Mouse (Mus musculus) embryonic facial prominence, embryonic 10.5 days (tissue): Measurements from ENCODE around the gene Bicd2. TPM values are rescaled to one million over a fixed set of nuclear protein-coding genes. Genes with fewer than 3 reads are reported as not detected.

Experiments used
- DNase-seq: peaks from one replicate; pipeline ENCODE4 v3.0.0-alpha.2; 2017; ENCODE audit warnings: low spot score
- H3K27ac ChIP-seq: fragments of 300-500 bp; sonication (generic); replicated peaks from 2 replicates; pipeline ENCODE4 v1.5.1; 2016; ENCODE audit warnings: mild to moderate bottlenecking
- H3K27me3 ChIP-seq: fragments of 300-500 bp; sonication (generic); replicated peaks from 2 replicates; pipeline ENCODE4 v1.6.1; 2016; ENCODE audit warnings: low read depth, mild to moderate bottlenecking; ENCODE audit not compliant: poor library complexity, severe bottlenecking
- H3K36me3 ChIP-seq: fragments of 300-500 bp; sonication (generic); replicated peaks from 2 replicates; pipeline ENCODE4 v1.6.1; 2016; ENCODE audit warnings: mild to moderate bottlenecking, moderate library complexity
- H3K4me1 ChIP-seq: fragments of 300-500 bp; sonication (generic); 2 replicates; pipeline ENCODE4 v1.6.1; 2016
- H3K4me3 ChIP-seq: fragments of 300-500 bp; sonication (generic); 2 replicates; pipeline ENCODE4 v1.5.1; 2016; ENCODE audit warnings: mild to moderate bottlenecking, moderate library complexity
- H3K9me3 ChIP-seq: fragments of 300-500 bp; sonication (generic); 2 replicates; pipeline ENCODE4 v1.6.1; 2016; ENCODE audit warnings: mild to moderate bottlenecking
- WGBS: fragments of 180-500 bp; shearing (Covaris S2); methylation state at CpG from one replicate; pipeline ENCODE4 v1.1.7; 2016; 5-methylcytosine and 5-hydroxymethylcytosine counted together
- polyA plus RNA-seq: library from polyadenylated mRNA; unstranded; fragments of >200 nt; fragmentation: Nextera tagmentation; extraction: Ambion mirVana; gene quantifications from 2 replicates; pipeline ENCODE4 v1.2.1, GENCODE M21; 2016

The Bicd2 gene
- 32.6 and 33.3 TPM in 2 replicates for polyA plus RNA-seq

- WGBS: under 1% methylated on average over 74 of the region's 74 CpGs
- H3K9me3 ChIP-seq: no peaks in the 10 kb centered on the region
- 0 out of 2 replicates have a peak, but pooled peaks cover 7% of the 10 kb centered on the region for H3K36me3 ChIP-seq
- peak within 1 kb of the TSS; percentile 95 for H3K4me3 ChIP-seq
- peaks cover 47% of the 10 kb centered on the region for H3K4me1 ChIP-seq
- peak within 1 kb of the TSS; percentile 91 for H3K27ac ChIP-seq
- DNase-seq: peak; percentile 97
- H3K27me3 ChIP-seq: no peaks in the 10 kb centered on the region
Measured at GRCm38 (mm10) chr13:49341012-49341830, at the start of gene Bicd2. Bicd2 (plus strand) TSS chr13:49341585.

GRCm38 (mm10) chr13:49291949-49292348, 49.4 kb upstream of the Bicd2 start:
- H3K27ac ChIP-seq: no peak overlapping the region
- H3K4me1 ChIP-seq: no peaks in the 10 kb centered on the region
- H3K27me3 ChIP-seq: no peaks in the 10 kb centered on the region
- DNase-seq: no peak
- H3K36me3 ChIP-seq: peaks cover 8% of the 10 kb centered on the region; the same call in 1 of the 2 replicates
- no peak overlapping the region for H3K4me3 ChIP-seq
- H3K9me3 ChIP-seq: no peaks in the 10 kb centered on the region
- 94% methylated on average over 6 of the region's 6 CpGs for WGBS

GRCm38 (mm10) chr13:49294108-49294507, 47.3 kb upstream of the Bicd2 start:
- Histone ChIP-seq H3K27ac (no peak overlapping the region), H3K27me3 (no peaks in the 10 kb centered on the region), H3K4me3 (no peak overlapping the region), H3K36me3 (peaks cover 5% of the 10 kb centered on the region; the same call in 1 of the 2 replicates), H3K9me3 (no peaks in the 10 kb centered on the region), H3K4me1 (no peaks in the 10 kb centered on the region)
- DNase-seq: no peak
- 84% methylated on average over 9 of the region's 9 CpGs for WGBS

- DNase-seq: no peak
- H3K27me3 ChIP-seq: no peaks in the 10 kb centered on the region
- H3K36me3 ChIP-seq: peaks cover 5% of the 10 kb centered on the region; the same call in 1 of the 2 replicates
- 84% methylated on average over 7 of the region's 7 CpGs for WGBS
- H3K4me1 ChIP-seq: no peaks in the 10 kb centered on the region
- H3K9me3 ChIP-seq: no peaks in the 10 kb centered on the region
- H3K4me3 ChIP-seq: no peak overlapping the region
- no peak overlapping the region for H3K27ac ChIP-seq
Measured at GRCm38 (mm10) chr13:49296270-49296669, 45.1 kb upstream of the Bicd2 start.

- Histone ChIP-seq H3K27ac (no peak overlapping the region), H3K9me3 (no peaks in the 10 kb centered on the region), H3K27me3 (no peaks in the 10 kb centered on the region), H3K36me3 (peaks cover 5% of the 10 kb centered on the region; the same call in 1 of the 2 replicates), H3K4me3 (no peak overlapping the region), H3K4me1 (no peaks in the 10 kb centered on the region)
- 86% methylated on average over 14 of the region's 14 CpGs for WGBS
- no peak for DNase-seq
Measured at GRCm38 (mm10) chr13:49298514-49299381, 42.6 kb upstream of the Bicd2 start.

GRCm38 (mm10) chr13:49300771-49301170, 40.6 kb upstream of the Bicd2 start:
- H3K9me3 ChIP-seq: no peaks in the 10 kb centered on the region
- no peak for DNase-seq
- WGBS: 75% methylated on average over 1 of the region's 1 CpGs
- no peak overlapping the region for H3K4me3 ChIP-seq
- H3K36me3 ChIP-seq: peaks cover 5% of the 10 kb centered on the region; the same call in 1 of the 2 replicates
- no peak overlapping the region for H3K27ac ChIP-seq
- no peaks in the 10 kb centered on the region for H3K27me3 ChIP-seq
- no peaks in the 10 kb centered on the region for H3K4me1 ChIP-seq

GRCm38 (mm10) chr13:49306771-49307310, 34.5 kb upstream of the Bicd2 start:
- 62% methylated on average over 7 of the region's 7 CpGs for WGBS
- Histone ChIP-seq H3K4me3 (no peak overlapping the region), H3K27ac (peak overlapping the region; percentile 75), H3K9me3 (no peaks in the 10 kb centered on the region), H3K36me3 (no peaks in the 10 kb centered on the region; the same call in 1 of the 2 replicates), H3K27me3 (no peaks in the 10 kb centered on the region), H3K4me1 (peaks cover 30% of the 10 kb centered on the region)
- DNase-seq: no peak

- H3K27me3 ChIP-seq: no peaks in the 10 kb centered on the region
- H3K27ac ChIP-seq: peak overlapping the region; percentile 75
- peak overlapping the region; percentile 29; the same call in 1 of the 2 replicates for H3K4me3 ChIP-seq
- H3K36me3 ChIP-seq: no peaks in the 10 kb centered on the region; the same call in 1 of the 2 replicates
- H3K4me1 ChIP-seq: peaks cover 30% of the 10 kb centered on the region
- WGBS: 38% methylated on average over 10 of the region's 10 CpGs
- no peaks in the 10 kb centered on the region for H3K9me3 ChIP-seq
- DNase-seq: peak; percentile 57
Measured at GRCm38 (mm10) chr13:49307311-49307969, 33.9 kb upstream of the Bicd2 start.

GRCm38 (mm10) chr13:49308206-49308605, 33.2 kb upstream of the Bicd2 start:
- H3K27me3 ChIP-seq: no peaks in the 10 kb centered on the region
- no peaks in the 10 kb centered on the region for H3K9me3 ChIP-seq
- peaks cover 30% of the 10 kb centered on the region for H3K4me1 ChIP-seq
- WGBS: 91% methylated on average over 4 of the region's 4 CpGs
- DNase-seq: no peak
- no peak overlapping the region for H3K4me3 ChIP-seq
- no peaks in the 10 kb centered on the region; the same call in 1 of the 2 replicates for H3K36me3 ChIP-seq
- peak overlapping the region; percentile 75; the same call in 1 of the 2 replicates for H3K27ac ChIP-seq

- H3K27me3 ChIP-seq: no peaks in the 10 kb centered on the region
- no peak for DNase-seq
- no peaks in the 10 kb centered on the region; the same call in 1 of the 2 replicates for H3K36me3 ChIP-seq
- 87% methylated on average over 16 of the region's 16 CpGs for WGBS
- H3K4me1 ChIP-seq: peaks cover 30% of the 10 kb centered on the region
- H3K4me3 ChIP-seq: no peak overlapping the region
- no peaks in the 10 kb centered on the region for H3K9me3 ChIP-seq
- H3K27ac ChIP-seq: peak overlapping the region; percentile 75; the same call in 1 of the 2 replicates
Measured at GRCm38 (mm10) chr13:49308861-49309403, 32.5 kb upstream of the Bicd2 start.

GRCm38 (mm10) chr13:49309501-49309900, 31.9 kb upstream of the Bicd2 start:
- 84% methylated on average over 1 of the region's 1 CpGs for WGBS
- no peak for DNase-seq
- H3K27ac ChIP-seq: no peak overlapping the region
- H3K9me3 ChIP-seq: no peaks in the 10 kb centered on the region
- H3K27me3 ChIP-seq: no peaks in the 10 kb centered on the region
- H3K4me1 ChIP-seq: peaks cover 30% of the 10 kb centered on the region
- H3K36me3 ChIP-seq: no peaks in the 10 kb centered on the region; the same call in 1 of the 2 replicates
- H3K4me3 ChIP-seq: no peak overlapping the region
